Mouse (Mus musculus) liver, postnatal 0 days (tissue): ENCODE results near the gene Tns1. TPM values are rescaled to one million over a fixed set of nuclear protein-coding genes. Genes with fewer than 3 reads are reported as not detected.
A peak's percentile ranks its signal among the peaks of the same experiment; 100 is the strongest.

Experiments
- ATAC-seq: fragments of 200-750 bp; cut with Nextera tagmentation; 2 replicates; pipeline ENCODE4 v1.8.0; 2017; ENCODE audit warnings: mild to moderate bottlenecking, moderate library complexity
- DNase-seq: peaks from one replicate; pipeline ENCODE4 v3.0.0-alpha.2; 2016
- H3K27ac ChIP-seq: fragments of 300-500 bp; sonication (generic); 2 replicates; pipeline ENCODE4 v1.5.1; 2014; ENCODE audit warnings: antibody characterized with exemption, moderate library complexity, mild to moderate bottlenecking, low read depth
- H3K27me3 ChIP-seq: fragments of 300-500 bp; sonication (generic); 2 replicates; pipeline ENCODE4 v1.6.1; 2014; ENCODE audit warnings: low read length, control low read depth, mixed read lengths; ENCODE audit not compliant: insufficient read depth
- H3K36me3 ChIP-seq: fragments of 300-500 bp; sonication (generic); replicated peaks from 2 replicates; pipeline ENCODE4 v1.6.1; 2014; ENCODE audit warnings: mild to moderate bottlenecking, control low read depth, low read length, moderate library complexity, mixed read lengths; ENCODE audit not compliant: insufficient read depth
- H3K4me1 ChIP-seq: fragments of 300-500 bp; sonication (generic); 2 replicates; pipeline ENCODE4 v1.6.1; 2014; ENCODE audit warnings: antibody characterized with exemption, mild to moderate bottlenecking, control low read depth; ENCODE audit not compliant: insufficient read depth
- H3K4me2 ChIP-seq: fragments of 300-500 bp; sonication (generic); 2 replicates; pipeline ENCODE4 v1.6.1; 2014; ENCODE audit warnings: low read depth, mild to moderate bottlenecking, low read length, moderate library complexity, mixed read lengths
- H3K4me3 ChIP-seq: fragments of 300-500 bp; sonication (generic); 2 replicates; pipeline ENCODE4 v1.5.1; 2014; ENCODE audit warnings: low read depth, low read length
- H3K9ac ChIP-seq: fragments of 300-500 bp; sonication (generic); replicated peaks from 2 replicates; pipeline ENCODE4 v1.6.1; 2014; ENCODE audit warnings: mild to moderate bottlenecking, moderate library complexity
- H3K9me3 ChIP-seq: fragments of 300-500 bp; sonication (generic); 2 replicates; pipeline ENCODE4 v1.6.1; 2016; ENCODE audit warnings: mild to moderate bottlenecking, control low read depth, low read length, mixed read lengths
- CTCF ChIP-seq: sonication (generic); IDR thresholded peaks from 2 replicates; pipeline ENCODE4 v1.5.1; 2016; ENCODE audit warnings: antibody characterized with exemption, low read depth
- EP300 ChIP-seq: IDR thresholded peaks from 2 replicates; pipeline ENCODE4 v1.6.1; 2016; ENCODE audit warnings: antibody characterized with exemption, low read depth, mild to moderate bottlenecking
- WGBS: fragments of 180-500 bp; shearing (Covaris S2); extraction: QIAGEN DNeasy Blood & Tissue Kit; methylation state at CpG from one replicate; pipeline ENCODE4 v1.1.7; 2014; ENCODE audit not compliant: insufficient replicate concordance; 5-methylcytosine and 5-hydroxymethylcytosine counted together
- polyA plus RNA-seq: library from polyadenylated mRNA; unstranded; fragments of >200 nt; fragmentation: Nextera tagmentation; extraction: Ambion mirVana; gene quantifications from 2 replicates; pipeline ENCODE4 v1.2.1, GENCODE M21; 2015

The Tns1 gene
- polyA plus RNA-seq, 1 experiment from 2014 or later = 12.1 TPM

- Histone ChIP-seq H3K4me2 (no peak overlapping the region), H3K27ac (0 out of 2 replicates have a peak overlapping the region, but pooled peaks have one; percentile 20), H3K9me3 (no peaks in the 10 kb centered on the region), H3K27me3 (no peaks in the 10 kb centered on the region), H3K9ac (no peak overlapping the region), H3K4me3 (no peak overlapping the region), H3K36me3 (no peaks in the 10 kb centered on the region), H3K4me1 (peaks cover 13% of the 10 kb centered on the region; the same call in 1 of the 2 replicates)
- peak; percentile 93 for TF ChIP-seq CTCF
- TF ChIP-seq EP300 = no peak; the same call in 1 of the 2 replicates
- WGBS = 13% methylated on average over 6 of the region's 6 CpGs
- ATAC-seq (peak; percentile 86), DNase-seq (peak; percentile 81)
Measured at GRCm38 (mm10) chr1:74082841-74083463, 41.3 kb downstream of the Tns1 start.

GRCm38 (mm10) chr1:74081573-74081989 lies 42.7 kb downstream of the Tns1 start:
- no peak for TF ChIP-seq EP300
- no peak for TF ChIP-seq CTCF
- Histone ChIP-seq H3K27ac (peak overlapping the region; percentile 56; the same call in 1 of the 2 replicates), H3K4me2 (no peak overlapping the region), H3K9me3 (no peaks in the 10 kb centered on the region), H3K4me1 (peaks cover 13% of the 10 kb centered on the region; the same call in 1 of the 2 replicates), H3K4me3 (no peak overlapping the region), H3K27me3 (no peaks in the 10 kb centered on the region), H3K36me3 (no peaks in the 10 kb centered on the region), H3K9ac (no peak overlapping the region)
- WGBS = 4% methylated on average over 2 of the region's 2 CpGs
- ATAC-seq (peak; percentile 8; the same call in 1 of the 2 replicates), DNase-seq (no peak)

- Histone ChIP-seq H3K4me2 (no peak overlapping the region), H3K9ac (no peak overlapping the region), H3K27me3 (no peaks in the 10 kb centered on the region), H3K27ac (no peak overlapping the region), H3K4me1 (peaks cover 10% of the 10 kb centered on the region; the same call in 1 of the 2 replicates), H3K9me3 (no peaks in the 10 kb centered on the region), H3K4me3 (no peak overlapping the region), H3K36me3 (no peaks in the 10 kb centered on the region)
- DNase-seq (peak; percentile 86), ATAC-seq (peak; percentile 70)
- 2% methylated on average over 2 of the region's 2 CpGs for WGBS
- no peak for TF ChIP-seq EP300
- TF ChIP-seq CTCF = peak; percentile 91
Measured at GRCm38 (mm10) chr1:74077353-74077752, 46.9 kb downstream of the Tns1 start.

- WGBS = 62% methylated on average over 4 of the region's 4 CpGs
- ATAC-seq (no peak), DNase-seq (no peak)
- Histone ChIP-seq H3K36me3 (no peaks in the 10 kb centered on the region), H3K27ac (no peak overlapping the region), H3K4me2 (no peak overlapping the region), H3K4me3 (no peak overlapping the region), H3K9me3 (no peaks in the 10 kb centered on the region), H3K27me3 (no peaks in the 10 kb centered on the region), H3K4me1 (no peaks in the 10 kb centered on the region), H3K9ac (no peak overlapping the region)
- TF ChIP-seq EP300 (no peak), CTCF (no peak)
Measured at GRCm38 (mm10) chr1:74076230-74076629, 48.0 kb downstream of the Tns1 start.

- TF ChIP-seq EP300 (no peak), CTCF (no peak)
- no peak for DNase-seq
- Histone ChIP-seq H3K4me3 (no peak overlapping the region), H3K4me1 (no peaks in the 10 kb centered on the region), H3K27me3 (no peaks in the 10 kb centered on the region), H3K27ac (no peak overlapping the region), H3K36me3 (no peaks in the 10 kb centered on the region), H3K9ac (no peak overlapping the region), H3K4me2 (no peak overlapping the region), H3K9me3 (no peaks in the 10 kb centered on the region)
- ATAC-seq = no peak
- 72% methylated on average over 7 of the region's 7 CpGs for WGBS
Measured at GRCm38 (mm10) chr1:74074693-74075485, 49.4 kb downstream of the Tns1 start.

- H3K27ac ChIP-seq = no peak overlapping the region
- 69% methylated on average over 6 of the region's 6 CpGs for WGBS
- H3K36me3 ChIP-seq = no peaks in the 10 kb centered on the region
- H3K27me3 ChIP-seq = peaks cover under 1% of the 10 kb centered on the region; the same call in 1 of the 2 replicates
- ATAC-seq (no peak), DNase-seq (no peak)
- no peak for TF ChIP-seq CTCF
- no peak for TF ChIP-seq EP300
- peaks cover 6% of the 10 kb centered on the region; the same call in 1 of the 2 replicates for H3K4me1 ChIP-seq
- H3K9me3 ChIP-seq = no peaks in the 10 kb centered on the region
- no peak overlapping the region for H3K9ac ChIP-seq
- H3K4me2 ChIP-seq = no peak overlapping the region
- H3K4me3 ChIP-seq = no peak overlapping the region
Measured at GRCm38 (mm10) chr1:74073791-74074190, 50.5 kb downstream of the Tns1 start.
